Mouse (Mus musculus) ES-Bruce4 (cell line): ENCODE measurements at regions not wholly inside any gene's neighbourhood (a gene's known extent, or its start where the extent isn't known, plus 50 kb on each side); places are given as distances from the start of the nearest gene placed in this dataset.

Source experiments
- H3K27ac ChIP-seq: 2 replicates; pipeline ENCODE4 v1.5.1; 2012; ENCODE audit warnings: low read length, inconsistent platforms; ENCODE audit not compliant: insufficient read depth
- H3K27me3 ChIP-seq: 2 replicates; pipeline ENCODE4 v1.6.1; 2012; ENCODE audit warnings: mild to moderate bottlenecking, low read length, inconsistent platforms; ENCODE audit not compliant: control insufficient read depth, poor library complexity, insufficient read depth, severe bottlenecking
- H3K36me3 ChIP-seq: 2 replicates; pipeline ENCODE4 v1.6.1; 2012; ENCODE audit warnings: inconsistent platforms, mild to moderate bottlenecking, low read length, moderate library complexity; ENCODE audit not compliant: control insufficient read depth, poor library complexity, insufficient read depth, severe bottlenecking
- H3K4me1 ChIP-seq: one replicate; pipeline ENCODE4 v1.8.1; 2011; ENCODE audit warnings: low read length; ENCODE audit not compliant: control insufficient read depth, insufficient read depth
- H3K4me3 ChIP-seq: 2 replicates; pipeline ENCODE4 v1.5.1; 2011; ENCODE audit warnings: low read depth, mild to moderate bottlenecking, low read length
- H3K9ac ChIP-seq: 2 replicates; pipeline ENCODE4 v1.6.1; 2012; ENCODE audit warnings: low read depth, mild to moderate bottlenecking, inconsistent platforms; ENCODE audit not compliant: poor library complexity, severe bottlenecking
- H3K9me3 ChIP-seq: replicated peaks from 2 replicates; pipeline ENCODE4 v1.6.1; 2012; ENCODE audit warnings: mild to moderate bottlenecking, low read length, inconsistent platforms; ENCODE audit not compliant: control insufficient read depth, poor library complexity, insufficient read depth, severe bottlenecking
- CTCF ChIP-seq: IDR thresholded peaks from one replicate; pipeline ENCODE4 v1.8.1; 2011; ENCODE audit warnings: low read depth, low read length
- EP300 ChIP-seq: IDR thresholded peaks from 2 replicates; pipeline ENCODE4 v1.6.1; 2011; ENCODE audit warnings: low read depth, low read length; ENCODE audit not compliant: insufficient read depth
- POLR2A ChIP-seq: IDR thresholded peaks from one replicate; pipeline ENCODE4 v1.8.1; 2011; ENCODE audit warnings: low read length; ENCODE audit not compliant: insufficient read depth

GRCm38 (mm10) chr7:95460889-95461288 lies 710.2 kb upstream of the Tenm4 start:
- no peak for TF ChIP-seq EP300
- TF ChIP-seq POLR2A = no peak
- TF ChIP-seq CTCF = no peak
- Histone ChIP-seq H3K27me3 (no peaks in the 10 kb centered on the region), H3K4me1 (no peaks in the 10 kb centered on the region), H3K4me3 (no peak overlapping the region), H3K9me3 (no peaks in the 10 kb centered on the region), H3K27ac (no peak overlapping the region), H3K9ac (no peak overlapping the region), H3K36me3 (no peaks in the 10 kb centered on the region)

- H3K27ac ChIP-seq = no peak overlapping the region
- no peaks in the 10 kb centered on the region for H3K27me3 ChIP-seq
- H3K4me3 ChIP-seq = no peak overlapping the region
- TF ChIP-seq EP300 = no peak
- no peak for TF ChIP-seq POLR2A
- TF ChIP-seq CTCF = no peak
- H3K36me3 ChIP-seq = no peaks in the 10 kb centered on the region
- H3K9ac ChIP-seq = no peak overlapping the region
- H3K9me3 ChIP-seq = no peaks in the 10 kb centered on the region
- H3K4me1 ChIP-seq = no peaks in the 10 kb centered on the region
Observed at GRCm38 (mm10) chr7:95465506-95465905, 705.5 kb upstream of the Tenm4 start.

GRCm38 (mm10) chr7:95467028-95467427 lies 704.0 kb upstream of the Tenm4 start:
- Histone ChIP-seq H3K9ac (no peak overlapping the region), H3K4me1 (no peaks in the 10 kb centered on the region), H3K27ac (no peak overlapping the region), H3K36me3 (no peaks in the 10 kb centered on the region), H3K27me3 (no peaks in the 10 kb centered on the region), H3K4me3 (no peak overlapping the region), H3K9me3 (no peaks in the 10 kb centered on the region)
- TF ChIP-seq EP300 (no peak), CTCF (no peak), POLR2A (no peak)

DNA sequence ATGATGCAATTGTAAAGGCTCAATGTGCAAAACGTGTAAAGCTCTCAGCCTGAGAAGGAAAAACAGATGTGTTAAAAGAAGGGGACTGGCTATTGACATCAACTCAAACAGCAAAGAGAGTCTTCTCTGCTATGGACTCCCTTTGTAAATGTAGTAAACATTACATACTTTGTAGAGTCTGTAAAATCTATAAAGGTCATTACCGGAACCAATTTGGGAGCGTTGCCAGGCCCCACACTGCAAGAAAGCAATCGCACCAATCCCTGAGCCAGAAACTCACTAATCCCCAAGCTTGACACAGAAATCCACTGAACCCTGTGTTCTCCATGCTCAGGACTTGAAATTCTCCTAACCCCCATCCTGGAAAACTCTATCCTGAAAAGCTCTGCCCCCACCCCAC lies 697.2 kb upstream of the Tenm4 start:
- no peaks in the 10 kb centered on the region for H3K36me3 ChIP-seq
- no peak overlapping the region for H3K9ac ChIP-seq
- no peak overlapping the region for H3K4me3 ChIP-seq
- no peak overlapping the region for H3K27ac ChIP-seq
- no peaks in the 10 kb centered on the region for H3K27me3 ChIP-seq
- TF ChIP-seq POLR2A (no peak), EP300 (no peak)
- peaks cover 6% of the 10 kb centered on the region for H3K9me3 ChIP-seq
- H3K4me1 ChIP-seq = no peaks in the 10 kb centered on the region

GRCm38 (mm10) chr7:95480121-95480726 lies 690.8 kb upstream of the Tenm4 start:
- Histone ChIP-seq H3K27ac (peak overlapping the region; percentile 57), H3K4me1 (no peaks in the 10 kb centered on the region), H3K4me3 (no peak overlapping the region), H3K36me3 (no peaks in the 10 kb centered on the region), H3K27me3 (no peaks in the 10 kb centered on the region; the same call in 1 of the 2 replicates), H3K9me3 (no peaks in the 10 kb centered on the region), H3K9ac (no peak overlapping the region)
- TF ChIP-seq CTCF (no peak), POLR2A (no peak), EP300 (no peak)

- Histone ChIP-seq H3K36me3 (no peaks in the 10 kb centered on the region), H3K27me3 (no peaks in the 10 kb centered on the region), H3K4me1 (no peaks in the 10 kb centered on the region), H3K9ac (no peak overlapping the region), H3K27ac (no peak overlapping the region), H3K9me3 (no peaks in the 10 kb centered on the region), H3K4me3 (no peak overlapping the region)
- no peak for TF ChIP-seq POLR2A
- TF ChIP-seq EP300 = no peak
- peak; percentile 41 for TF ChIP-seq CTCF
Observed at GRCm38 (mm10) chr7:95489666-95490065, 681.4 kb upstream of the Tenm4 start.
